Mouse (Mus musculus) neural tube, embryonic 15.5 days (tissue): ENCODE measurements around the gene Fjx1. TPM values are rescaled to one million over a fixed set of nuclear protein-coding genes. Genes with fewer than 3 reads are reported as not detected.

ENCODE experiments used
- ATAC-seq: fragments of 200-750 bp; cut with Nextera tagmentation; 2 replicates; pipeline ENCODE4 v1.8.0; 2017; ENCODE audit warnings: mild to moderate bottlenecking, moderate TSS enrichment, moderate library complexity; ENCODE audit not compliant: low FRiP score
- H3K27ac ChIP-seq: fragments of 300-500 bp; sonication (generic); replicated peaks from 2 replicates; pipeline ENCODE4 v1.5.1; 2015; ENCODE audit warnings: mild to moderate bottlenecking, inconsistent platforms
- H3K27me3 ChIP-seq: fragments of 300-500 bp; sonication (generic); replicated peaks from 2 replicates; pipeline ENCODE4 v1.6.1; 2015; ENCODE audit warnings: inconsistent platforms
- H3K36me3 ChIP-seq: fragments of 300-500 bp; sonication (generic); 2 replicates; pipeline ENCODE4 v1.6.1; 2015; ENCODE audit warnings: inconsistent platforms
- H3K4me1 ChIP-seq: fragments of 300-500 bp; sonication (generic); 2 replicates; pipeline ENCODE4 v1.6.1; 2015; ENCODE audit warnings: inconsistent platforms
- H3K4me2 ChIP-seq: fragments of 300-500 bp; sonication (generic); 2 replicates; pipeline ENCODE4 v1.6.1; 2015; ENCODE audit warnings: inconsistent platforms, mild to moderate bottlenecking, moderate library complexity
- H3K4me3 ChIP-seq: fragments of 300-500 bp; sonication (generic); replicated peaks from 2 replicates; pipeline ENCODE4 v1.5.1; 2015; ENCODE audit warnings: mild to moderate bottlenecking, inconsistent platforms
- H3K9ac ChIP-seq: fragments of 300-500 bp; sonication (generic); replicated peaks from 2 replicates; pipeline ENCODE4 v1.6.1; 2015; ENCODE audit warnings: mild to moderate bottlenecking, inconsistent platforms
- H3K9me3 ChIP-seq: fragments of 300-500 bp; sonication (generic); replicated peaks from 2 replicates; pipeline ENCODE4 v1.6.1; 2016; ENCODE audit warnings: inconsistent platforms
- WGBS: fragments of 180-500 bp; shearing (Covaris S2); methylation state at CpG from one replicate; pipeline ENCODE4 v1.1.7; 2015; ENCODE audit warnings: mixed read lengths; 5-methylcytosine and 5-hydroxymethylcytosine counted together
- polyA plus RNA-seq: library from polyadenylated mRNA; unstranded; fragments of >200 nt; fragmentation: Nextera tagmentation; extraction: Ambion mirVana; gene quantifications from 2 replicates; pipeline ENCODE4 v1.2.1, GENCODE M21; 2015

Gene Fjx1
- polyA plus RNA-seq, 1 experiment from 2014 or later: 38.5 TPM

DNA sequence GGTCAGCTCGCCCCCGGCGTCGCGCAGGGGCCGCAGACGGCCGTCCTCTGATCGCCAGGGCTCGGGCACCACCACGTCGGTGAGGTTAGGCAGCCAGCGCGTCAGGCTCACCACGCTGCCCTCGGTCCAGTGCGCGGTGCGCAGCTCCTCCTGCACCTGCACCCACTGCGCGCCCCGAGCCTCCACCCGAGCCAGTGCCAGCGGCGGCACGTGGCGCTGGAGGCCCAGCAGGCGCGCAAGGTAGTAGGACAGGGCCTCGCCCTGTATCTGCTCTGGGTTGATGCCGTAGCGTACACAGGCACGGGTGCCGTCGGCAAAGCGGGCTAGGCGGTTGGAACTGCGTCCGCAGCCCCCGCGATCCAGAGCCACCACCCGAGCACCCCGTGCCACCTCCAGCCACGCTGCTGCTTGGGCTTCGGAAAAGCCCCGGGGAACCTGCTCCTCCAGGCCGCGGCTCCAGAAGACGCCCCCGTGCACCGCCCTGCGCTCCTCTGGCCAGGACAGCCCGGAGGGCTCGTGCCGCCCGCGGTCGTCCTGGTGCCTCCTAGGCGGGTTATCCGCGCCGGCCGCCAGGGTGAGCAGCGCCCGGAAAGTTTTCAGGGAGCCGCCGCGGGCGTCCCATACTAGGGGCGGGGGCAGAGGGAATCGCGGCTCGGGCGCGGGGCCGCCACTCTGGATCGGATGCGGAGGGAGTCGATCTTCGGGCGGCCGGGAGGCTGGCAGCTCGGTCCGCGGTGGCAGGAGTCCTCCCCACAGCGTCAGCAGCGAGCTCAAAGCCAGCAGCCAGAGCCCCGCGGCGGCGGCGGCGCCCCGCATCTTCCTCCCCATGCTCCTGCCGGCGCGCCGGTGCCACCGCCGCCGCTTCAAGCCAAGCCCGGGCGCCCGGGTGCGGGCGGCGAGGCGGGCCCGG is 1.3 kb downstream of the Fjx1 start:
- peak overlapping the region; percentile 88 for H3K4me2 ChIP-seq
- no peaks in the 10 kb centered on the region for H3K9me3 ChIP-seq
- H3K27me3 ChIP-seq: no peaks in the 10 kb centered on the region
- peak overlapping the region; percentile 92 for H3K27ac ChIP-seq
- H3K36me3 ChIP-seq: no peaks in the 10 kb centered on the region
- WGBS: under 1% methylated on average over 108 of the region's 109 CpGs
- ATAC-seq: peak; percentile 60
- peaks cover 29% of the 10 kb centered on the region for H3K4me1 ChIP-seq
- peak overlapping the region; percentile 89 for H3K9ac ChIP-seq
- H3K4me3 ChIP-seq: peak overlapping the region; percentile 88

DNA sequence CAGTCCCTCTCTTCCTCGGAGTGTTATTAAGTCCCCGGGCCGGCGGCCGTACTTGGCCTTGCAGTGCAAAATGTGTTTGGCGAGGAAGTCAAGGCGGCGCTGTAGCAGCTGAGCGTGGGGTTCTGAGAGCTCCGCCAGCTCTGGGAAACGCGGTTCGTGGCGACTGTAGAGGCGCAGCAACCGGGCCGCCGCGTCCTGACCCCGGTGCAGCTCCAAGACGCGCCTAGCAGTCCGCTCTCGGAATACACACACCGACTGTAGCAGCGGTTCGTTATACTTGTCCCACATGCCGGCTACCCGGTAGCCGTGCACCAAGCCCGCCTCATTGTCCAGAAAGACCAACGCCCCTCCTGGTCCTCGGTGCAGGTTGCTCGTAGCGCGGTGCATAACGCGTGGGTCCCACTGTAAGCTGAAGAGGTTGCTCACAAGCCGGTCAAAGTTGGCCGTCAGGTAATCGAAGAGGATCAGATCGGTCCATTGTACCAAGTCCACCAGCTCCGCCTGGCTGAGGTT is 2.0 kb downstream of the Fjx1 start:
- Histone ChIP-seq H3K27ac (peak overlapping the region; percentile 92), H3K36me3 (no peaks in the 10 kb centered on the region), H3K27me3 (no peaks in the 10 kb centered on the region), H3K4me1 (peaks cover 29% of the 10 kb centered on the region), H3K4me3 (peak overlapping the region; percentile 88), H3K4me2 (peak overlapping the region; percentile 88), H3K9me3 (no peaks in the 10 kb centered on the region), H3K9ac (peak overlapping the region; percentile 89)
- ATAC-seq: peak; percentile 43; the same call in 1 of the 2 replicates
- WGBS: under 1% methylated on average over 43 of the region's 43 CpGs

DNA sequence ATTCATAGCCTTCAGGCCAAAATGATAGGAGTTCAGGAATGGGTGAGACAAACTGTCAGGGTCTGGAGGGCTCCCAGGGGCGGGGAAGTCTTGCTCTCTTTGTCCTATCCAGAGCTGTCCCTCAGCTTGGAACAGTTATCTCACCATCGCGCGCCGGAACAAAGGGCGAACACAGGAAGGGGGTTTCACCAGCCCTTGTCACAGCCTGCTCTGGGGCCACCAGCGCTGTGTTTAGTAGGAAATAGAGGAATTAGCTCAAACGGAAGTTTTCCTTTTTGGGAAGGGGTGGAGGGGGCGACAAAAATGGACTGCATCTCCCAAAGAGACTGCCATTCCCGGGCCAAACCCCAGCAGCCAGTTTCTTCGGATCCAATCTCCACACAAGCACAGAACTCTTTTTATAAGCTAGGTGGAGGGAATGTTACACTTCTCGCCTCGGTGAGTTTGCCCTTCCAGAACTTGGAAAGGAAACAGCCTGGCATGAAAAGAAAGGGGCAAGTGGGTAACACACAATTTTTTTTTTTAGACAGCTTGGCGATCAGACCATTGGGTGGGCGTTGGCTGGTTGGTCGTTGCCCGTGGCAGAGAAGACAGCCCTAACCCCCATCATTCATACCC is 2.6 kb downstream of the Fjx1 start:
- 2% methylated on average over 17 of the region's 17 CpGs for WGBS
- Histone ChIP-seq H3K4me2 (peak overlapping the region; percentile 88), H3K27ac (peak overlapping the region; percentile 92), H3K27me3 (no peaks in the 10 kb centered on the region), H3K9ac (peak overlapping the region; percentile 89), H3K36me3 (no peaks in the 10 kb centered on the region), H3K4me3 (peak overlapping the region; percentile 88), H3K9me3 (no peaks in the 10 kb centered on the region), H3K4me1 (peaks cover 29% of the 10 kb centered on the region)
- ATAC-seq: peak; percentile 43

DNA sequence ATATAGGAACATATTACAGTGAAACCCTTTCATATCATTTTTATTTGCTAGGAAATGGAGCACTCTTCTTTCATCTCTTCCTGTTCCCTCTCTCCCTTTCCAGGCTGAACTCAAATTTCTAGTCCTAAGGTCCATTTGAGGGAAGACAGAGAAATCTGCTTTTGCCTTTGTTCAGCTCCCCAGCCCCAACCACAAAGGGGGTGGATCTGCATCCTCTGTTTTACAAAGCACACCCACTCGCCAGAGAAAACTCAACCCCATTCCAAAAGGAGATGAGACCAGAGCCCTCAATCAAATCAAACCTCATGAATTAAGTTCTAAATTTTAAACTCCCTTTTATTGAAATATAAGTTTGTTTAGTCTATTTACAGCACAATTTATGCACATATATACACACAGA is 3.2 kb downstream of the Fjx1 start:
- H3K36me3 ChIP-seq: no peaks in the 10 kb centered on the region
- no peak for ATAC-seq
- peak overlapping the region; percentile 46 for H3K27ac ChIP-seq
- peak overlapping the region; percentile 88 for H3K4me3 ChIP-seq
- H3K9me3 ChIP-seq: no peaks in the 10 kb centered on the region
- H3K9ac ChIP-seq: 0 out of 2 replicates have a peak overlapping the region, but pooled peaks have one; percentile 5
- 24% methylated on average over 1 of the region's 1 CpGs for WGBS
- peaks cover 29% of the 10 kb centered on the region for H3K4me1 ChIP-seq
- H3K4me2 ChIP-seq: peak overlapping the region; percentile 88
- H3K27me3 ChIP-seq: no peaks in the 10 kb centered on the region

DNA sequence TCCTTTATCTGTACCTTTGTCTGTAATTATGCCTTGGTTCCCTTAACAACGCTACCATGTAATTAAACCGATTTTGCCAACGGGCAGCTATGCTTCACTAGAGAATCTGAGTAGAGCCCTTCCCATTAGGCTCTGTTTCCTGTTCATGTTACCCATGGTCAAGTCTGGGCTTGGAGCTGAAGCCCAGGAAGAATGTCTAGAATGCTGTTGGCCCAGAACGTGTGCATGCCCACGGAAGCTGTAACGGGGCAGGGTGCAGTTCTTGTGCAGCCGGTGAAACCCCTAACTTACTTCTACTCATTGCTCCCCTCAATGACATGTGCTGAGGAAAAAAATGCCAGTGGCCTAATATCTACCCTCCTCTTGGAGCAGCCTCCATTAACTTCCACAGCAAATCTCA is 4.5 kb downstream of the Fjx1 start:
- 0 out of 2 replicates have a peak overlapping the region, but pooled peaks have one; percentile 10 for H3K27ac ChIP-seq
- no peak overlapping the region for H3K9ac ChIP-seq
- ATAC-seq: no peak
- H3K9me3 ChIP-seq: no peaks in the 10 kb centered on the region
- H3K27me3 ChIP-seq: no peaks in the 10 kb centered on the region
- H3K36me3 ChIP-seq: no peaks in the 10 kb centered on the region
- peak overlapping the region; percentile 88 for H3K4me2 ChIP-seq
- no peak overlapping the region for H3K4me3 ChIP-seq
- peaks cover 24% of the 10 kb centered on the region for H3K4me1 ChIP-seq
- 73% methylated on average over 7 of the region's 7 CpGs for WGBS

DNA sequence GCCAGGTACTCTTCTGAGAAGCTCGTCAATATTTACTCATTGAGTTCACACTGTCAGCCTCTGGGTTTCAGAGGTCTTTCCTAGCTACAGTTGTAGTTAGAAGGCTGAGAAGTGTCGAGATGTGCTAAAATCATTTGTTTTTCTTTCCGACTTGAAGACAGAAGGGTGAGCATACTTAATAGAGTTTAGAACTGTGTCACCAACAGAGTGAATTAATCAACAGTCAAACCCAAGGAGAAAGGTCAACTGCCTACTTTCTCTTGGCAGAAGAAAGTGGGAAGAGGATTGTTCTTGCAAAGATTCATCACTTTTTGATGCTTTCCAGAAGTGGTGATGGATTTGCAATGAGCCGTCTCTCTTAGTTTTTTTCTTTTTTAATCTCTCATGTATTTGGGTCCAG is 5.4 kb downstream of the Fjx1 start:
- ATAC-seq: no peak
- H3K4me2 ChIP-seq: no peak overlapping the region

DNA sequence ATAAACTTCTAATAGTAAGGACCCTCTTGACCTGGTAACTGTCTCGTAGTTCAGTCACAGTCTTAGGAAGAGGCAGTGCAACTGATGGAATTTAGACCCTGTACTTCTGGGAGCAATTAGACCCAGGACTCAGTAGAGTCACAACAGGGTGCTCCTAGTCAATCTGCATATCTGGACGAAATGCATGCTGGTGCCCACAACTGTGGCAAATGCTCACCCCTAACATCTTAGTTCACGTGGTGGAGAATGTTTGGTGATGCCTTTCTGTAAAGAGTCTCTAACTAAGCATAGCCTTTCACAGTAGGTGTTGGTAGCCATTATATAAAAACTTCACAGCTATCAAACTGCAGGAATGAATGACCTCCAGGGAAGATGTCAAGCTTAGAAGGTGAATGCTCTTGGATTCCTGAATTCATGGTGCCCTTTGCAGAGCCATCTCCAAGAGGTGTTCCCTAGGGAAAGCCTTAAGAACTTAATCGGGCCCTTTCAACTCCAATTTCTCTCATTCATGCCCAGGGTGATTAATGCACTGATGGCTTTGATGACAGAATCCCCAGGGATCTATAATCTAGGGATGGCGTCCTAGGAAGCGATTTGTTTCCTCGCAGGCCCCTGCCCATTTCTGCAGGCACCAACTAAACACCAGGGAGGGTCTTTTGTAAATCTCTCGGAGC is 14.8 kb downstream of the Fjx1 start:
- WGBS: 35% methylated on average over 8 of the region's 8 CpGs
- no peaks in the 10 kb centered on the region for H3K4me1 ChIP-seq
- H3K27me3 ChIP-seq: no peaks in the 10 kb centered on the region
- no peak overlapping the region for H3K27ac ChIP-seq
- no peak overlapping the region for H3K4me3 ChIP-seq
- no peak overlapping the region for H3K9ac ChIP-seq
- no peak for ATAC-seq
- H3K4me2 ChIP-seq: no peak overlapping the region
- H3K9me3 ChIP-seq: no peaks in the 10 kb centered on the region
- no peaks in the 10 kb centered on the region for H3K36me3 ChIP-seq

More for the DNA sequence above, 5.4 kb downstream of the Fjx1 start:
- H3K4me1 ChIP-seq: peaks cover 16% of the 10 kb centered on the region
- H3K27ac ChIP-seq: no peak overlapping the region
- no peaks in the 10 kb centered on the region for H3K27me3 ChIP-seq
- no peak overlapping the region for H3K4me3 ChIP-seq
- H3K36me3 ChIP-seq: no peaks in the 10 kb centered on the region
- H3K9ac ChIP-seq: no peak overlapping the region
- H3K9me3 ChIP-seq: no peaks in the 10 kb centered on the region
- 77% methylated on average over 4 of the region's 4 CpGs for WGBS

DNA sequence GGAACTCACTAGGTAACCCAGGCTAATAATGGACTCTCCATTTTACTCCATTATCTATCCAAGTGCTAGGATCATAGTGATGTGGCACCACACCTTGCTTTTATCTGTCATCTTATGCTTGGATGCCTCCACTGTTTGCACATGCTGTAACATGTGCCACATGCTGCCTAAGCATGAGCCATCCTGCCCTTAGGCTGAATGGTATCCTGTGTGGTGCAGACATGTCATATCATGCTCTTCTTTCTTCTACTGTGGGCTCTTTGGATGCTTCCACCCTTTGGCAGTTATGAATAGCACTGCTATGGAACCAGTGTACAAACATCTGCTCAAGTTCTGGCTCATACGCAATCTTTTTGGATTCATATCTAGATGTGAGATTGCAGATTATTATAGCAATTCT is 18.4 kb downstream of the Fjx1 start:
- no peak for ATAC-seq
- Histone ChIP-seq H3K36me3 (no peaks in the 10 kb centered on the region), H3K9me3 (no peaks in the 10 kb centered on the region), H3K27ac (no peak overlapping the region), H3K4me3 (no peak overlapping the region), H3K27me3 (no peaks in the 10 kb centered on the region), H3K4me1 (no peaks in the 10 kb centered on the region), H3K4me2 (no peak overlapping the region), H3K9ac (no peak overlapping the region)
- WGBS: 91% methylated on average over 1 of the region's 1 CpGs

DNA sequence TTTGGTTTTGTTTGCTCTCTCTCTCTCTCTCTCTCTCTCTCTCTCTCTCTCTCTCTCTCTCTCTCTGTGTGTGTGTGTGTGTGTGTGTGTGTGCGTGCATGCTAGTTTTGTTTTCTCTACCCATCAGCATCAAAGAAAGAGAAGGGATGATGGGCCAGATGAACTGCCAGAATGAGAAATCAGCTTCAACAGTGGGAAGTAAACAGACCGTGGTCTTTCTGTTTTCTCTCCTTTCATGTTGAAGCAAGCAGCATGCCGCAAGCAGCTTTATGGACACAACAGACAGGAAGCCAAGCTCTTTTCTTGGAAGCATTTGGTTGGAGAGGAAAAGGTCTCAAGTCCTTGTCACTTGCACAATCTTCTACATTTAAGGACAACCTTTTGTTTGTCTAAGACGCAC is 21.2 kb downstream of the Fjx1 start:
- H3K9ac ChIP-seq: no peak overlapping the region
- 47% methylated on average over 4 of the region's 4 CpGs for WGBS

DNA sequence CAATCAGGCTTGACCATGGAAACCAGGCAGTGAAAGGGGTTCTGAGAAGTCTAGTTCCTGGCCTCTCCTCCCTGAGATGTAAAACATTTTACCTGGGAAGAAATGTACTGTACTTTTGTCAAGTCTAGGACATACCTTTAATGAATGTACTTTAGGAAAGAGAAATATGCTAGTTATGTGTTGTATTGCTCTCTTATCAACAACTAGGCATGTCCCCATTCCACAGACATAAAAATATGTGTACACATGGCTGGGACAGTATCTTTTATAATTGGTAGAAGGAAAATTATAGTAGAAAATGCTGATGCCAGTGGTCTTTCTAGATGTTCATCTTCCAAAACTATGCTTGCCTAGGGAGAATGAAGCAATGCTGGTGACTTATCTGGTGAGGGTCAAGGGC is 24.3 kb downstream of the Fjx1 start:
- H3K9me3 ChIP-seq: no peaks in the 10 kb centered on the region
- H3K4me2 ChIP-seq: no peak overlapping the region
- no peak overlapping the region for H3K9ac ChIP-seq
- no peaks in the 10 kb centered on the region for H3K4me1 ChIP-seq
- no peak for ATAC-seq
- no peak overlapping the region for H3K27ac ChIP-seq
- H3K36me3 ChIP-seq: no peaks in the 10 kb centered on the region
- no peak overlapping the region for H3K4me3 ChIP-seq
- H3K27me3 ChIP-seq: no peaks in the 10 kb centered on the region

More for the DNA sequence above, 21.2 kb downstream of the Fjx1 start:
- Histone ChIP-seq H3K27me3 (no peaks in the 10 kb centered on the region), H3K36me3 (no peaks in the 10 kb centered on the region), H3K9me3 (no peaks in the 10 kb centered on the region), H3K4me3 (no peak overlapping the region), H3K4me2 (no peak overlapping the region), H3K27ac (no peak overlapping the region), H3K4me1 (no peaks in the 10 kb centered on the region)
- no peak for ATAC-seq

DNA sequence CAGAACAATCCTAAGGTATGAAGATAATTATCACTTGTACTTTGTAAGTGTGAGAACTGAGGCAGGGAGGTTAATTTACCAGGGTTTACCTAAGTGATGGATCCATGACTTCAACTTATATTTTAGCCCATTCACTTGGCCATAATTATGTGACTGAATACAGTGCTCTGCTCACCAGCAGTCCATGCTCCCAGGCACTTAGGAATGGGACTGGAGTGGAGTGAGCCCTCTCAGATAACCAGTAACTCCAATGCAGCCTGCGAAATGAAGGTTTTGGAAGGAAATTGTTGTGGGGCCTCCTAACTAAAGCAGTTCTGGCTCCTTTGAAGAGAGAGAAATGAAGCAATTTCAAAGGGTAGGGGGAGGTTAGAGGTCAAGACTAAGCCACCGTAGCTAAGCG is 25.9 kb downstream of the Fjx1 start:
- Histone ChIP-seq H3K36me3 (no peaks in the 10 kb centered on the region), H3K4me1 (no peaks in the 10 kb centered on the region), H3K9me3 (no peaks in the 10 kb centered on the region), H3K27ac (no peak overlapping the region), H3K27me3 (no peaks in the 10 kb centered on the region), H3K9ac (no peak overlapping the region), H3K4me3 (no peak overlapping the region), H3K4me2 (no peak overlapping the region)
- 65% methylated on average over 3 of the region's 3 CpGs for WGBS
- no peak for ATAC-seq
